Mouse (Mus musculus) olfactory bulb, adult 2 months (tissue): ENCODE results near the gene Igfbp7.

Experiments
- CTCF ChIP-seq: fragments of 200-500 bp; IDR thresholded peaks from 2 replicates; pipeline ENCODE4 v1.5.1; 2012; ENCODE audit warnings: low read depth, mild to moderate bottlenecking, low read length, moderate library complexity; ENCODE audit not compliant: insufficient read depth
- POLR2A ChIP-seq: fragments of 200-500 bp; IDR thresholded peaks from 2 replicates; pipeline ENCODE4 v1.6.1; 2012; ENCODE audit warnings: mild to moderate bottlenecking, low read depth, low read length, moderate library complexity; ENCODE audit not compliant: insufficient read depth

DNA sequence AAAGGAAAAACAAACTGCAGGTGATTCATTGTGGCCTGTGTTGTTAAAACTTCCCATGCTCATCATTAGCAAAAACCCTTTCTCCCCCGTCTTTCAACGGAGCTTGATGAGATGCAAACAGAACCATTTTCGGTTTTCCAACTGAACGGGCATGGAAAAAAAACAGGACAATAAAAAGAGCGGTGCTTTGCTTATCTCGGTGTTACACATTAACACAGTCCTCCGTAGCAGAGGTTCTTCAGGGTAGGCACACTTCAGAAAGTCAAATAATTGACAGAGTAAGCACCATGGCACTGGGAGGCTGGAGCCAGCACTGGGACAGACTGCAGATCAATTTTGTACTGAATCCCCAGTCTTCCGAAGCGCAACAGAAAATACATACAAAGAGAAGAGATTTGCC is 23.1 kb downstream of the Igfbp7 start:
- no peak for TF ChIP-seq CTCF
- no peak for TF ChIP-seq POLR2A
